Mouse (Mus musculus): ENCODE results near the gene Gm49395. TPM values are rescaled to one million over a fixed set of nuclear protein-coding genes. Genes with fewer than 3 reads are reported as not detected.
A peak's percentile ranks its signal among the peaks of the same experiment; 100 is the strongest.

Gene Gm49395
- total RNA-seq, 2 experiments from 2014 or later, result 17.2 to 21.0 TPM

GRCm38 (mm10) chr13:115002837-115003236 lies 98.9 kb downstream of the Gm49395 start:
- intact Hi-C loops (cut with DNase I), result loop anchor here (5.0 kb wide), 1 partner anchor 99 kb away; the partner anchor contains the start of genes Gm49395 and Itga1
- DNase-seq, result no peak

GRCm38 (mm10) chr13:115002155-115002554 lies 99.6 kb downstream of the Gm49395 start:
- peak in 1 of 2 experiments; percentile 45 for DNase-seq
- intact Hi-C loops (cut with DNase I), result loop anchor here (5.0 kb wide), 1 partner anchor 100 kb away; the partner anchor contains the start of genes Gm49395 and Itga1

DNA sequence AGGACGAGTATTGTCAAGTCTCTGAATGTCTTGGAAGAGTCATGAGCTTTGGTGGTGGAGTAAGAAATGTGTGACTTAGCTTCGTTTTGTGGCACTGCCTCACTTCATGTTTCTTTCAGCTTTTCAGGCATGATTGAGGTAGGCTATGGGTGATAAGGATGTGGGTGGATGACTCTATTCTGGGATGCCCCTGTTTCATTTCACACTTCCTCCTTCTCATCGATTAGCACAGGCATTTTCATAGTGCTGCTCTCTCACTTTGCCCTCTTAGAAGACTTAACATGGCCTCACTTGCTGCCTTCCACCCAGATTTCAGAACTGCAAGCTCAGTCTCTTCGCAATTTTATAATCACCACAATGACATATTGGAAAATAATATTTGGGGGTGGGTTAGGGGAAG lies 102.1 kb downstream of the Gm49395 start:
- DNase-seq, result no peak
- intact Hi-C loops (cut with DNase I), result no loop called here

GRCm38 (mm10) chr13:114998100-114998499 lies 103.6 kb downstream of the Gm49395 start:
- DNase-seq, result no peak
- intact Hi-C loops (cut with DNase I), result no loop called here

GRCm38 (mm10) chr13:114992260-114993014 lies 109.3 kb downstream of the Gm49395 start:
- intact Hi-C loops (cut with DNase I), result no loop called here
- no peak for DNase-seq

DNA sequence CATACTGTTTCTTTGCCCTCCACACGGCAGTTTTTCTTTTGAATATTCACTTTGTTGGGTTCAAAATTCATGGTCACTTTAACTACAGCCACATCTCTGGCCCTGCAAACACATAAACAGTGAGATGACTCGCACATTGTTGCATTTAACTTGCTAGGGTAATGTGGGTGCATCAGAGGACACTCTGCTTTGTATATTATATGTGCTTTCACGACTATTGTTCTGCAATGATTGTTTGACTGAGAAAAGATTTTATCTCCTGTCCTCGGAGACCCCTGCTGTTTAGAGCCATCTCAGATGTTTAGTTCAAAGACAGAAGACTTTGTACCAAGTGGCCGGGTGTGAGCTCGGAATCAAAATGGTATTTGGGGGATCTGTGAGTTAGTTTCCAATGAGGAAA lies 114.1 kb downstream of the Gm49395 start:
- intact Hi-C loops (cut with DNase I), result loop anchor here (2.0 to 5.0 kb wide), 3 partner anchors 113 to 1725 kb away; partner anchors contain the start of genes Gm49395 and Itga1
- no peak for DNase-seq

GRCm38 (mm10) chr13:114987161-114987560 lies 114.6 kb downstream of the Gm49395 start:
- intact Hi-C loops (cut with DNase I), result loop anchor here (2.0 to 5.0 kb wide), 3 partner anchors 114 to 1726 kb away; partner anchors contain the start of genes Gm49395 and Itga1
- DNase-seq, result peak; percentile 71 to 83

Other genes with a start within 250 kb of the Gm49395 start
- gene Itga2, start 169.8 kb downstream of the Gm49395 start, total RNA-seq (2021), result 1 to 10 TPM; 2.8 to 3.6 TPM
- 10 to 100 TPM; 26.7 to 28.3 TPM for gene Pelo, start 11.7 kb downstream of the Gm49395 start, total RNA-seq (2021)
- 10 to 100 TPM; 73.9 to 83.5 TPM for gene Itga1, start within 50 bp of the Gm49395 start, total RNA-seq (2021)